Mouse (Mus musculus) adrenal gland, adult 2 months (tissue): ENCODE measurements around the gene 2700081O15Rik. TPM values are rescaled to one million over a fixed set of nuclear protein-coding genes. Genes with fewer than 3 reads are reported as not detected.
"Not testable (repeated sequence)": the region's sequence is repeated elsewhere in the genome, so short reads cannot be mapped to it uniquely, and the experiment has no call there.

Experiments
- DNase-seq: peaks from one replicate; pipeline ENCODE4 v3.0.0; 2021
- long read RNA-seq: library from polyadenylated mRNA; stranded (forward); transcript quantifications from one replicate; pipeline ENCODE4 v2.0.0, GENCODE M21; 2021
- polyA plus RNA-seq: library from polyadenylated mRNA; depleted of rRNA; stranded (reverse); fragments of >200 nt; gene quantifications from 2 replicates; pipeline ENCODE4 v1.2.3, GENCODE M21; 2012; rRNA removed
- total RNA-seq, 2 experiments: library from RNA; stranded (reverse); gene quantifications; 2 replicates each; pipeline ENCODE4 v1.2.3; 2021

The 2700081O15Rik gene
- 10 to 100 TPM; 18.4 to 26.0 TPM for total RNA-seq
- polyA plus RNA-seq, result 46.5 and 52.4 TPM in 2 replicates
- long read RNA-seq, full-length matches to known transcripts, result 12 of 22 reads
- long read RNA-seq, partial matches to known transcripts, result 6 of 22 reads
- long read RNA-seq, other reads (novel, unspliced or antisense), result 4 of 22 reads

DNA sequence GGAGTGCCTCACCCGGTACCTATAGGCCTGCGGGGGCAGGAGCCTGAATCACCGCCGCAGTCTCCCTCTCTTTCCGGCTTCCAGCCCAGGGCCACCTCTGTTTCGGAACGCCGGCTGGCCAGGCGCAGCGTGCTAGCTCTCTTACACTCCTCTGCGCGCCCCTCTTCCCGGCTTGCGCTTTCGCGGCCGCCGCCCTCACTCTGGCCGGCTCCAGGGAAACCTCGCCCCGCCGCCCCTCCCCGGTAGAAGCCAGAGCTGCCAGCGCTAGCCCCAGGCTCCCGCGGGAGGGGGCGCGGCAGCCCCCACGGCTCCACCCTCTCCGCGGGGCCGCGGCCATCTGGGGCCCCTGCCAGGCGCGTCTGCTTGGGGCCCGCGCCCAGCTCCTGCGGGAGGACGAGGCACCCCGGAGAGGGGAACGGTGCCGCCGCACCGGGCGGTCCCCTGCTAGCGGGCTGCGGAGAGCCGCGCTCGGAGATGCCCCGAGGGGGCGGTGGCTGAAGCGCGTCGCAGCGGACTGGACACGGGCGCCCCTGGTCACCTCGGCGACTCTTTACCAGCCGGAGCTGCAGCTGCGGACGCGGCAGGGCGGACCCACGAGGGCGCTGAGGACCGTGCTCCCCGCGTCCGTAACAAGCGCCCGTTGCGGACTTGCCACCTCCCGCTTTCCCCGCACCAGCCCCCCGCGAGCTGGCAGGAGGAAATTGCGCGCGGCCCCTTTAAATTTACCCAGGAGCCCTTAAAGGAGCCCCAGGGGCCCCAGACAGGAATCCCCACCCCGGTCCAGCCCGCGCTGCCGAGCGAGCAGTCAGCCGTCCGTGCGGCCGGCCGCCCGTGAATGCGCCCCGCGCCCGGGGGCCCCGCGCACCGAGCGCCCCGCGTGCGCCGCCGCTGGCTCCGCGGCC, at the start of gene 2700081O15Rik:
Gene 2700081O15Rik, plus strand, starts transcription at position 792 of the 902 bp plus-strand sequence.
- DNase-seq, result peak; percentile 88

DNA sequence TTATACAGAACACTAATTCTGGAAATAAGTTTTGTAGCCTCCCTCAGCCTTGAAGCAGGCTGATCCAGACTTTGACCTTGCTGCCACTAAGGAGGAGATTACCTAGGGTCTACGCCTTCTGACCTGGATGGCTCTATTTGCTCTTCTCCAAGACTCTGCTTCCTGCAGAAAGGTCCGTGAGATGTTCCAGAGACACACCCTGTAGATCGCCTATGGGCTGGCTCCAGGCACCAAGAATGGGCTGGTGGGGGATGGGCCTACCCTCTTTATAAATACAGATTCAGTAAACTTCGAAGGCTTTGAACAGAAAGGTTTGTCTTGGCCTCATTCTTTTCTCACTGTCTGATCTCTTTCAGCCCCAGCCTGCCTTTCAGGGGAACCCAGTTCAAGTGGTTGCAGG, 48.0 kb upstream of the 2700081O15Rik start:
- not testable (repeated sequence) for DNase-seq

DNA sequence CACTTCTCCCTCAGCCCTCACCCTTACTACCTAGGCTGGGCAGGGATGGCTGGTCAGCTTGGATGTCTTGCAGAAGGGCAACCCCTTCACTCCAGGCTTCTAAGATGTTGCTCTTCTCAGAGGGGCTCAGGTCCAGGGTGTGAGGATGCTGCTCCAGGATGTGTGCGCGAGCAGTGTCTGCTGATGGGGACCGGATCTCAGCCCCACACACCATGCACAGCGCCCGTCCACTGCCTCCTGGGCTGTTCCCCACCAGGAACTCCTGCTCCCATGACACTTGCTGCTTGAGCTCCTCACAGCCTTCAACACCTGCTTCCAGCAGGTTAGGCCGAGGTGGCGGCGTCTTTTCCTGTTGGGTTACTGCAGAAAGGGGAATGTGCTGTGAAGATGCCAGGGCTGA, 42.9 kb upstream of the 2700081O15Rik start:
- no peak for DNase-seq

DNA sequence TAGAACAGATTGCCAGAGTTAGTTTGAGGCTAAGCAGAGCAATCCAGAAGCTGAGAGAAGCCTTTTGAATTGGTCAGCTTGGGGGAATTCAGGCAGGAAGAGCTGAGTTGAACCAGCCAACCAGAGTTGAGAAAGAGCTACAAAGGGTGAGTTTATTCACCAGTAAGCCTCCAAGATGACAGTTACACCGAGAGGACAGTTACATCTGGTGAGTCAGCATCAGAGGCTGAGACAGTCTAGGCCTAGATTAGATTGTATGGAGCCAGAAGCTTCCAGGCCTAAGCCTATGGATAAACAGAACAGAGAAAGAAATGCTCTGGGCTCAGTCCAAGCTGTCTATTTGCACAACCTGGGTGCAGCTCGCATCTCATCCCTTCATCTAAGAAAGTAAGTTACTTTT, 39.8 kb upstream of the 2700081O15Rik start:
- no peak for DNase-seq

DNA sequence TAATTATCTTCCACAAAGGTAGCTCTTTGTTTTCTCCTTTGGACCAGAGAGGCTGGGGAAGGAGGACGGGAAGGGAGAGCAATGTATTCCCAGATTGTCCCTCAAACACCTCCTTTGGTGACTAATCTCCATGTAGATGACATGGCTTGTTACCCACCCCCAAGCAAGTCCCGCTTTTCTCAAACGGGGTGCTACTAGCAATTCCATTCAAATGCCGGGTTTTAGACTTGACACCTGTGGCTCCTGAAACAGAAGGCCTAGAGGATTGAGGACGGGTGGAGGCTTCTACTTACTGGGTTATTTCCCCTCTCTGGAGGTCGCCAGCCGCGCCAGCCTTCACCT, 35.5 kb upstream of the 2700081O15Rik start:
- no peak for DNase-seq

DNA sequence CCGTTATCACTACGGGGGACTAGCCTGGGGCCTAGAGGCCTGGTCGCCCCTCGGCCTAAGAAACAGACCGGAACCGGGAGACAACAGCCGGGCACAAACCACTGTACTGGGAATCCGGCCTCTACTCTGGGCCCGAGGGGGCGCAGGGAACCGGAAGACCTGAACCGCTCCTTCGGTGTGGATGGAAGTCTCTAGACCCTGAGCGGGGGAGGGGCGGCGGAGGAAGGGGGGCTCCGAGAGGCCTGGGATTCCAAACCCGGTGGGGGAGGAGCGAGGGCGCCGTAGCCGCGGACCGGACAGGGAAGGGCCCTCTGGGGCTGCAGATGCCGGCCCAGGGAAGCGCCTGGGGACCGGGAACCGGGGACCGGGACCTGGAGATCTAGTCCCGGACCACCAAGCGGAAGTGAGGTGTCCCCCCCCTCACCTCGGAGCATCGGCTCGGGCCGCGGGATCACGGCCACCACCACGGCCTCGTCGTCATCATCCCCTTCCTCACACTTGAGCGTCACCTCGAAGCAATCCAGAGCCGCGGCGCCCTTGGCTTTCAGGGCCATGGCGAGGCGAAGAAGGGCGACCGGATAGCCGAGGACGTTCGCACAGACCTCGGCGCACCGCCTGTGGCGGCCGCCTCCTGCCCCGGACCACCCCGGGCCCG, 35.0 kb upstream of the 2700081O15Rik start:
- DNase-seq, result peak; percentile 75

DNA sequence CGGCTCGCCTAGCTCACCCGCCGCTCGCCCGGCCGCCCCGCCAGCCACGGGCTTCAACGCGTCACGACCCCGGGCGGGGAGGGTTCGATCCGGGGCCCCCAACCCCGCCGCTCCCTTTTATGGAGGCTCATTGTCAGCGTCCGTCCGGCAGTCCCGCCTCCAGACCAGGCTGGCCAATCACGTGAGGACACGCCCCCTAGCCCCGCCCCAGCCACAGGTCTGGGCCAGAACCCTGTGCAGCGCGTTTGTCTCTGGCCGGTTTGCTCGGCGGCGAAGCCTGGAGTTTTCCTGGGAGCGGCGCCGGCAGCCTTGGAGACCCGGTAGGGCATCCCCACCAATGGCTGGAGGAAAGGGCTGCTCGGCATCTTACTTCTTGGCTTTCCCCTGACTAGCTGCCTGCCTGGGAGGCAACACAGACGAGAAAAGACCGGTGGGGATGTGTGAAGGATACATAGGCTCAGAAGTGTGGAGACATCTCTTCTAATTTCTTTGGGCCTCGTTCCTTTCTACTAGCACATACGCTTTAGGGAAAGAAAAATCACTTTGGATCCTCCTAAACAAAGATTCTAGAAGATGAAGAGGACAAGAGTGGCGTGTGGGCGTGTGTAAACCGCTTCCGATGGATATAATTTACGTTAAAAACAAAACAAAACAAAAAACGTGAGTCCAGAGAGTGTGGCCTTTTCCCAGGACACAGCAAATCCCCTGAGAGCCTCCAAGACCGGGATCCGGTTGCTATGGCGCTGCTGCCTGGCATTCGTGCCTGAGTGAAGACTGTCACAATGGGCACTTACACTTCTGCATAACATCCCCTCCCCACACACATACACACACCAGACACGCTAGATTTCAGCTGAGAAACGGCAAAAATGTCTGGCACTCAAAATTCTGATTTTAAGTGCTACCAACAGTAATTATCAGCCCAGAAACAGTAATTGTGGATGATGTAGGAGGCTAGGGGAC, 34.2 kb upstream of the 2700081O15Rik start, which contains the start of gene Spindoc:
Gene Spindoc, minus strand, starts transcription at position 92 of the 963 bp plus-strand sequence.
- peak; percentile 99 for DNase-seq

DNA sequence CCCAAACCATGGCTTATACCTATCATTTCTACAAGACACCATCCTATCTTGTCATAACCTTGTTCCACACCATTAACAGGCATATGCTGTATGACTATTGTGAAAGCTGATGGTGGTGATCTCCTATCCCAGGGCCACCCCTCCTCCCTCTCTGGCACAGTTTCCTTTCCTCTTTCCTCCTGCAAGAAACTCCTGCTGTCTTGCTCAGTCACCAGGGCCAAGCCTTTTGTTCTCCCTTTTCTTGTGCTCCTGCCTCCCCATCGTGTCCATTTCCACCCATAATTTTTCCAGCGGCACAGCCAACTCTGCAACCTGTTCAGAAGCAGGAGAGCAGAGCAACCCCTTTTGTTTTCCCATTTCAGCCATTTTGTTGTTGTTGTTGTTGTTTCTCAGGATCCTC, 31.4 kb upstream of the 2700081O15Rik start:
- no peak for DNase-seq

DNA sequence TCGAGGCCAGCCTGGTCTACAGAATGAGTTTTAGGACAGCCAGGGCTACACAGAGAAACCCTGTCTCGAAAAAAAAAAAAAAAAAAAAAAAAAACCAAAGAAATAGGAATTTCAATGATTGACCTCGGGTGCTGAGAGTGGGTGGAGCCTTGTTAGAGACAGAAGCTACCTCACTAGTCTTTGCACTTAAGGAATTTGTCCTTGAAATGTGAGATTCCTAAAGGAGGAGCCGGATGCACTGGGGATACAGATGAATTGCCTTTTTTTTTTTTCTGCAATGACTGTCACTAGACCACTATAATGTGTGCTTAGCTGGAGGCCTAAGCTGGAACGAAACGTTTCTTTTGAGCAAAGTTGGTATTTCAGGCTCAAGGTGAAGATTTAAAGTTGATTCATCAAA, 28.9 kb upstream of the 2700081O15Rik start:
- no peak for DNase-seq

DNA sequence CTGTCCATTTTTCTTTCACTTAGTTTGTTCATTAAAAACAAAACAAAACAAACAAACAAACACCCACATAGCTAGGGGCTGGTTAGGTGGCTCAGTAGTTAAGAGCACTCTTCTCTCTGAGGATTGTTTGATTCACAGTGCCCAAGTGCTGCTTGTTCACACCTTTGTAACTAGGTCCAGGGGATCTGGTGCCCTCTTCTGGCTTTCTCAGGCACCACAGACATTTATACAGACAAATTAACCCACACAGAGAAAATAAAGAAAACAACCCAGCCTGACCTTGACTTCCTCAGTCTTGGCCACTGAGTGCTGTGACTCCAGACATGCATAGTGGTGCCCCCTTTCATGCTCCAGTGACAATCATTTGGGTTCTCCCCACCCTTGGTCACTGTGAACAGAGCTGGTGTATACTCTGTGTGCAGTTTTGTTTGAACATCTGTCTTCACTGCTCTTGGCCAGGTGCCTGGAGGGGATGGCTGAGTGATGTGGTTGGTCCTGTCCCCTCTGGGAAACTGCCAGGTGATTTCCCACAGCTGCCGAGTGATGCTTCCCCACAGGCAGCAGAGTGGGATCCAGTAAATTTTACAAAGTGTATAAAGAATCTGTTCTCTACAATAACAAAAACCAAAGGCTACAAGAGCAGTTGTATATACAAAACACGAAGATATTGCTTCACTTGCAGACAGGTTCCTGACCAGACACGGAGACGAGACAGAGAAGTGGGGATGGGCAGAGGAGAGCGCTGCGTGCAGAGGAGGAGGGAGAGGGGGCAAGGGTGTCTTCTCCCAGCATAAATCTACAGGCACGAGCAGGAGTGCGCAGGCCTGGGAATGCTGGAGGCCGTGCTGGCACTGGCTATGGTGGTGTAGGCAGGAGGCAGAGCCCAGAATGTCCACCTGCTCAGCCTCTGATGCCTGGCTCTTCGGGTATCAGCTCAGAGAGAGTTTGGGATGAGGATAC, 20.3 kb upstream of the 2700081O15Rik start:
- not testable (repeated sequence) for DNase-seq

DNA sequence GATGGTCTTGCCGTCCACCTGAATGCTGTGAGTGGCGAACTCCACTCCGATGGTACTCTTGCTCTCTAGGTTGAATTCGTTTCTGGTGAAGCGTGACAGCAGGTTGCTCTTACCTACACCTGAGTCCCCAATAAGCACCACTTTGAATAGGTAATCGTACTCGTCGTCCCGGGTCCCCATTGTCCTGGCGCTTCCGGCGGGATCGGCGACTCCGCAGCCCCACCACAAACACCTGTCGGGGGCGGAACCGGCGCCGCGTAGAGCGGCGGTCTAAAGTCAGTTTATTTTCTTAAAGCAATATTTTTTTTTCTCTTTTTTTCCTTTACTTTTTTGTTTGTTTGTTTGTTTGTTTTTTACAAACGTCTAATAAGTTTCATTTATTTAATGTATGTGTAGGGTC, 18.5 kb upstream of the 2700081O15Rik start:
- not testable (repeated sequence) for DNase-seq

DNA sequence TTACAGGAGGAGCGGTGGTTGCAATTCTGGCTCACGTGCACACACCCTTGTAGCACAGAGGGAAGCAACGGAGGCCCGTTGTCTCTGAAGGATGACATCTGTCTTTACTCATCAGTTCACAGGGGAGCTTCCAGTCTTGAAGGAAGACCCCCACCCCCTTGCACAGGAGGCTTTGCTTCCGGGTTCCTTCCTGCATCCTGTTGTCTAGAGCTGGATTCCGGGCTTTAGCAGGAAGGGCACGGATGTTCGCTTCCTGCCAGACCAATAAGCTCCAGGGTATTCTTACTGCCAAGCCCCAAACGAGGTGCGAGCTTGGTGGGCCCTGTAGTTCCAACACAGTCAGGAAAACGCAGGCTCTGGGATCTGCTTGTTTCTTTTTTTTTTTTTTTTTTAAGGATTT, 16.8 kb upstream of the 2700081O15Rik start:
- DNase-seq, result no peak

DNA sequence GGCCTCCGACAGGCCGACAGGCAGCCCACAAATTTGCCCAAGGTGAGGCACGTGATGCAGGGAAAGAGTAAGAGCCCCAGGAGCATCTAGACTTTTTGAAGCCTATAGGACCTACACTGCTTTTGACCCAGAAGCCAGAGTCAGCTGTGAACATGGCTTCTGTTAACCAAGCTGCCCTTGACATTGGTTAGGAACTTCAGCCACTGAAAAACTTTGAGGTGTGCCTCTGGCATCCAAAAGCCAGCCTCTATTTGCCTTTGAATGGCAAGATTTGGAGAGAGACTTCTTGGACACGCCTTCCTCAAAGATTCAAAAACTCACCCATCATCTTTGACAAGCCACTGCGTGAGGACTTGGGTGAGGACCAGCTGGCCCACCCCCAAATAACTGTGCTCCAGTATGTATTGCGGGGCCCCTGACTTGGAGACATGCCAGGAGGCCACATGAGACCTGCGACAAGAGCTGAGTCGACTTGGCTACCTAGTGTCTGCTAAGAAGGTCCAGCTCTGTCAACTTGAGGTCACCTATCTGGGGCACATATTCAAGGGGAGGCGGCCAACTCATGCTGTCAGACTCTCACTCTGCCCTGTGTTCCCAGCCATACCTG, 12.7 kb upstream of the 2700081O15Rik start:
- DNase-seq, result no peak

DNA sequence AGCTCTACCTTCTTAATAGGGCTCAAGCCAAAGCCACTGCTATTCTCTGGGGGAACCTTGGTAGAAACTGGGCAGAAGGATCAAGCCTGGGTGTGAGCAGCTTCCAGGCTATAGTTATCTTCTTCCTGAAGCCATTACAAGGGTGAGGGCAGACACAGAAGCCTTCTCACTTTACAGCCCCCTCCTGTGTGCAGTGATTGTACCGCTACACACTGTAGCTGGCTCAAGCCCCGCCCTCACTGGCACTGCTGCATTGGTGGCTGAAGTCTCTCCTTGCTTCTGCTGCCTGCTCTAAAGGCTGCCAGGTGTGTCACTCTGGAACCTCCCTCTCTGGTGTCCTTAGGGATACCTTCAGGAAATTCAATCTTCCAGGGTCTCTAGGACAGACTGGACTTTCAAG, 5.1 kb upstream of the 2700081O15Rik start:
- no peak for DNase-seq

DNA sequence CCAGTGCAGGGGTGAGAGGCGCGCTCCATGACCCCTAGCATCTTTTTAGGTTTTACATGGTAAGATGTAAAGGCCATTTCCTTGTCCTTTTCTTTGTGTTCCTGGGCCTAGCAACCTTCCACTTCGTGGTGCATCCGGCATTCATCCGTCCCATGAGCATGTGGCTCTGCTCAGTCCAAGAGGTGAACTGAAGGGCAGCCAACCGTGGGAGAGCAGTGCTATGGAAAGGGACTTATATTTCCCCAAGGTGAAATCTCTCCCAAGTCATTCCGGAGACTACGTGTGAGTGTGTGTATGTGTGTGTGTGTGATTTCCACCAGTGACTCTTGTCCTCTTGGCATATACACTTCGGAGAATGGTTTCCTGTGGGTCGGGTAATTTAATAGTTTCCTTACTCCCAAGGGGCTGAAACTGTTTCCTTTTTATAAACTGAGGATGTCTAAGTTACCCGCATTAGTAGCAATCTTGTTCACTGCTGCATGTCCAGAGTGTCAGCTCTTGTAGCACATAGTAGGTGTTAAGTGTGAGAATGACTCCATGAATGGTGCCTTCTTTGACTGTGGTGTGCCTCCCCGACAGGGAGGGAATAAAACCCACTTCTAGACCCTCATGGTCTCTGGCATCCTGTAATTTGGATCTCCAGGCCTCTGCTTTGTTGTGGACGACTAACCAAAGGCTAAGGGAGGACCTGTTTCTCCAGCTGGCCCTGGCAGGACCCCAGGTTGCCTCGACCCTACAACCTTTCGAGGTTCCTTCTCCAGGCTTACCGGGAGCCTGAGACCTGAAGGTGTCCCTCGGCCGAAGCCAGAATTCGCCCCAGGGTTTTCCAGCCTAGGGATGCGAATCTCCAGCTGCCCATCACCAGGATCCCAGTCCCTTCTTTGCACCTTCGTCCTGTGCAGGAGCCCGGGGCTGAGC, 1.2 kb upstream of the 2700081O15Rik start:
- DNase-seq, result no peak

DNA sequence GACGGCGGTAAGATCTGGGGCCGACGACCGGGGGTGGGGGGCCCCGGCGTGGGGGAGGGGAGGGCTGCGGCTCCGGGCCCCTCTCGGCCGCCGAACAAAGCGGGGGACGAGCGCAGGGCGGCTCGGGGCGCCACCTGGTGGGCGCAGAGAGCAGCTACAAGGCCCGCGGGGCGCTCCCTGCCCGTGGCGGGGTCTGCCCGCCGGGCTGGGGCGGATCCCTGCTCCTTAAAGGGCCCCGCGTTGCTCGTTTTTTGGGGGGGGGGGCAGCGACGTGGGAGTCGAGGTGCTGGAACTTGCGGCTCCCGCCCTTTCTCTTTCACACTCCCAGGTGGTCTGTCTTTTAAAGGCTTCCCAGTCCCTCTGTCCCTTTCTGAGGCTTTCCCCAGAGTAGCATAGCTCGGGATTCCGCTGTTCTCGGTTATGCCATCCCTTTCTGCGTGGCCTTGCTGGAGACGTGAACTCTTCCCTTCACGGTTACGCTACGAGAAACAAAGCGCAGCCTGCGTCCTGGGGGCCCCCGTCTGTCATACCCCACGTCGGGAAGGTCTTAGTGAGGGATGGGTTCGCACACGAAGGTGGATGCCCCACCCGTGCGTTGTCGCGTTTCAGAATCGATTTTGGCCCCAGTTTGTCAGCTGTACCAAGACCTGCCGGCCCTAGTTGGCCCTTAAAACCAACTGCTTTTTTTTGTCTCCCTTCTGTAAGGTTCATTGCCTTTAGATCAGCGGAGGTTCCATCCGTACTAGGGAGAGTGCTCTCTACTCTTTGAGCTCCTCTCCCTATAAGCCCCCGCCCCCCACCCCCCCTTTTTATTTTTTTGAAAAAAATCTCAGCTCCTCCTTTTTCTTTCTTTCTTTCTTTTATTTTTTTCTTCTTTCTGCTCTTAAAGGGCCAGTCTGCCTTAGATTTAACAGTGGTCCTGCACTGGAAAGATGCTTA, 755 bp downstream of the 2700081O15Rik start:
- DNase-seq, result peak; percentile 90

DNA sequence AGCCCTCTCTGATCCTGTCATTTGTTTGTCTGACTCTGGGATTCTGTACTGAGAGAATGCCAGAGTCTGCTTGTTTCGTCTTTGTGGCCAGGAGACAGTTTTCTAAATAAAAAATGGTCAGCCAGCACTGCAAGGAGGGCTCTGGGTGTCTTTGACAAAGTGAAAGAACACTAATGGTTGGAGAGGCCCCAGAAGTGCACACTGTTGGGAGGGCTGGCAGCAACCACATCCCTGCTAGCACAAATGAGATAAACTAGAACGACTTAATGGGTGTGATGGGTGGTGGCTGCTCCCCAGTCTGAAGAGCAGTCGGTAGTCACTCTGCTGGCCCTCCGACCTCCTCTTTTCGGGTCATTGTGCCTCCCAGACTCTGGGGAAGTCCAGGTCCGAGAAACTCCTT, 1.7 kb downstream of the 2700081O15Rik start:
- DNase-seq, result no peak

DNA sequence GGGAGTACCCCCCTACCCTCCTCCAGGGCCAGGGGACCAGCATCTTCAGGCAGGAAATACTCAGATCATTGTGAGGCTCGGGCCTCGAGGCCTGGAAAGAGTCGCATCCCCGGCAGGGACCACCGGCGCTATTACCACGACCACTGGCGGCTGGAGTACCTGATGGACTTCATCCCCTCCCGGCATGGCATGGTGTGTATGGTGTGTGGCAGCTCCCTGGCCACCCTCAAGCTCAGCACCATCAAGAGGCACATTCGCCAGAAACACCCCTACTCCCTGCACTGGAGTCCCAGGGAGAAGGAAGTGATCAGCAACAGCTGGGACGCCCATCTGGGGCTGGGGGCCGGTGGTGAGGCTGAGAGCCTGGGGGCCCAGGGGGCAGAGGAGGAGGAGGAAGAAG, 2.7 kb downstream of the 2700081O15Rik start:
- DNase-seq, result no peak
